In genomic region chr11:49938258-49939164, GRCm38 (mm10) we compare ENCODE assay signal across 9 mouse cellular contexts. TPM values are rescaled to one million over a fixed set of nuclear protein-coding genes. Genes with fewer than 3 reads are reported as not detected.
A peak's percentile ranks its signal among the peaks of the same experiment; 100 is the strongest.
DNase-seq lines count a peak whose midpoint lies in the region; ATAC-seq and TF ChIP-seq lines count a peak whose summit lies in the region.
"Had no signal": no experiment of that assay in that cellular context is flagged by ENCODE, and none has a peak within 500 bp of the region (broad histone marks: within the 10 kb centered on the region; RNA-seq: fewer than 3 reads in every experiment).

No protein-coding gene starts in this region.

- TF ChIP-seq CTCF in forebrain, postnatal 0 days (IDR thresholded peaks at IDR 0.05; ENCODE audit: low read depth), result no peak
- no peak for TF ChIP-seq CTCF in midbrain, postnatal 0 days (IDR thresholded peaks at IDR 0.05)

- no peaks in the 10 kb centered on the region for H3K4me1 ChIP-seq in forebrain, postnatal 0 days (ENCODE audit: insufficient read depth)
- H3K4me1 ChIP-seq in midbrain, postnatal 0 days (ENCODE audit: insufficient read depth, low read length), result no peaks in the 10 kb centered on the region
- H3K4me1 ChIP-seq in intestine, embryonic 15.5 days (replicated peaks), result no peaks in the 10 kb centered on the region

- H3K27ac ChIP-seq in forebrain, postnatal 0 days (ENCODE audit: low read depth, low read length), result no peak overlapping the region; the same call in 1 of the 2 replicates
- H3K27ac ChIP-seq in midbrain, postnatal 0 days (ENCODE audit: low read depth, low read length), result no peak overlapping the region
- H3K27ac ChIP-seq in intestine, embryonic 15.5 days, result no peak overlapping the region

- H3K9ac ChIP-seq in forebrain, postnatal 0 days, result no peak overlapping the region
- H3K9ac ChIP-seq in midbrain, postnatal 0 days (replicated peaks; ENCODE audit: low read length, poor library complexity, severe bottlenecking), result no peak overlapping the region
- no peak overlapping the region for H3K9ac ChIP-seq in intestine, embryonic 15.5 days

- no peak overlapping the region for H3K4me3 ChIP-seq in forebrain, postnatal 0 days (ENCODE audit: low read depth, low read length)
- no peak overlapping the region for H3K4me3 ChIP-seq in midbrain, postnatal 0 days (ENCODE audit: low read depth, low read length)
- no peak overlapping the region for H3K4me3 ChIP-seq in intestine, embryonic 15.5 days (replicated peaks)

- no peak overlapping the region for H3K4me2 ChIP-seq in forebrain, postnatal 0 days (ENCODE audit: low read depth)
- no peak overlapping the region for H3K4me2 ChIP-seq in midbrain, postnatal 0 days (ENCODE audit: low read depth, low read length, poor library complexity, severe bottlenecking)
- H3K4me2 ChIP-seq in intestine, embryonic 15.5 days (replicated peaks), result no peak overlapping the region

- no peaks in the 10 kb centered on the region for H3K9me3 ChIP-seq in forebrain, postnatal 0 days (ENCODE audit: low read length)
- H3K9me3 ChIP-seq in midbrain, postnatal 0 days (ENCODE audit: low read length), result no peaks in the 10 kb centered on the region
- no peaks in the 10 kb centered on the region for H3K9me3 ChIP-seq in intestine, embryonic 15.5 days

- 13% methylated on average over 4 of the region's 4 CpGs for WGBS in forebrain, postnatal 0 days
- 32% methylated on average over 4 of the region's 4 CpGs for WGBS in midbrain, postnatal 0 days
- WGBS in intestine, embryonic 15.5 days, result 62% methylated on average over 4 of the region's 4 CpGs

- no peaks in the 10 kb centered on the region for H3K36me3 ChIP-seq in forebrain, postnatal 0 days (ENCODE audit: insufficient read depth)
- H3K36me3 ChIP-seq in midbrain, postnatal 0 days (ENCODE audit: insufficient read depth, low read length), result no peaks in the 10 kb centered on the region
- H3K36me3 ChIP-seq in intestine, embryonic 15.5 days, result no peaks in the 10 kb centered on the region

- peak; percentile 28 for DNase-seq in adrenal gland, postnatal 10 days
- DNase-seq in adrenal gland, adult 2 months, result no peak
- DNase-seq in Muller cell, postnatal 12 days (ENCODE audit: inconsistent ontology term), result peak; percentile 30
- peak; percentile 66 for DNase-seq in forebrain, postnatal 0 days
- DNase-seq in layer of hippocampus, adult 9-10 months (ENCODE audit: low spot score), result peak; percentile 50
- peak; percentile 93 for DNase-seq in midbrain, postnatal 0 days (ENCODE audit: low spot score)
- no peak for DNase-seq in spleen, adult 12 weeks (ENCODE audit: low spot score)

- ATAC-seq in forebrain, postnatal 0 days, result peak; percentile 84
- peak; percentile 82 for ATAC-seq in midbrain, postnatal 0 days (ENCODE audit: low FRiP score)
- ATAC-seq in intestine, embryonic 15.5 days, result no peak

- no peaks in the 10 kb centered on the region for H3K27me3 ChIP-seq in forebrain, postnatal 0 days (ENCODE audit: insufficient read depth, low read length)
- H3K27me3 ChIP-seq in midbrain, postnatal 0 days (ENCODE audit: insufficient read depth, low read length), result no peaks in the 10 kb centered on the region
- H3K27me3 ChIP-seq in intestine, embryonic 15.5 days (replicated peaks), result no peaks in the 10 kb centered on the region

RNA-seq across cellular contexts. Expression of gene Rasgef1c, which starts 36.9 kb away (rescaled TPM):
- 1 to 10 TPM; 1.4 to 1.8 TPM for total RNA-seq in adrenal gland, postnatal 10 days (2021)
- 1 to 10 TPM in 1 of 2 experiments, under 1 TPM in 1; 0.43 to 1.0 TPM for total RNA-seq in adrenal gland, adult 2 months (2021)
- polyA plus RNA-seq in adrenal gland, adult 2 months (2012; rRNA removed), result 0.71 and 0.83 TPM in 2 replicates
- total RNA-seq in forebrain, postnatal 0 days (2014; rRNA removed), result 28.3 and 36.1 TPM in 2 replicates
- 24.9 and 30.8 TPM in 2 replicates for polyA plus RNA-seq in forebrain, postnatal 0 days (2015; fragmentation: Nextera tagmentation; extraction: Ambion mirVana)
- total RNA-seq in midbrain, postnatal 0 days (2014; rRNA removed), result 44.8 and 45.7 TPM in 2 replicates
- polyA plus RNA-seq in midbrain, postnatal 0 days (2015; fragmentation: Nextera tagmentation; extraction: Ambion mirVana), result 42.6 and 43.3 TPM in 2 replicates
- 0.36 and 0.43 TPM in 2 replicates for polyA plus RNA-seq in intestine, embryonic 15.5 days (2015; fragmentation: Nextera tagmentation; extraction: Ambion mirVana)
- total RNA-seq: liver, adult 2 months had no signal
- polyA plus RNA-seq: liver, adult 2 months had no signal

Comparison
In these comparisons a context has a peak if more than half of its experiments do, and no peak if none do; other contexts are left out.
1. DNase-seq: peak in adrenal gland, postnatal 10 days (single experiment), Muller cell, postnatal 12 days (single experiment), forebrain, postnatal 0 days (single experiment), layer of hippocampus, adult 9-10 months (single experiment) and midbrain, postnatal 0 days (single experiment); none in adrenal gland, adult 2 months (single experiment) and spleen, adult 12 weeks (single experiment).
2. RNA of gene Rasgef1c, which starts 36.9 kb away (total RNA-seq): 44.8 to 45.7 TPM in midbrain, postnatal 0 days and 28.3 to 36.1 TPM in forebrain, postnatal 0 days; 1.4 to 1.8 TPM in adrenal gland, postnatal 10 days and 0.43 to 1.0 TPM in adrenal gland, adult 2 months; every median in the first group is over 10 times any median in the second.